Mouse (Mus musculus) liver, embryonic 11.5 days (tissue): ENCODE data around the gene Hirip3. TPM values are rescaled to one million over a fixed set of nuclear protein-coding genes. Genes with fewer than 3 reads are reported as not detected.

Source experiments
- ATAC-seq: fragments of 200-750 bp; cut with Nextera tagmentation; replicated peaks from 2 replicates; pipeline ENCODE4 v1.8.0; 2017; ENCODE audit warnings: moderate number of reproducible peaks, mild to moderate bottlenecking, moderate TSS enrichment, moderate library complexity; ENCODE audit not compliant: low FRiP score
- DNase-seq: peaks from one replicate; pipeline ENCODE4 v3.0.0-alpha.2; 2017; ENCODE audit warnings: low spot score
- H3K27ac ChIP-seq: fragments of 300-500 bp; sonication (generic); 2 replicates; pipeline ENCODE4 v1.5.1; 2014; ENCODE audit warnings: mild to moderate bottlenecking, low read depth, low read length, control low read depth
- H3K27me3 ChIP-seq: fragments of 300-500 bp; sonication (generic); replicated peaks from 2 replicates; pipeline ENCODE4 v1.6.1; 2014; ENCODE audit warnings: low read length, mixed read lengths; ENCODE audit not compliant: control insufficient read depth, insufficient read depth
- H3K36me3 ChIP-seq: fragments of 300-500 bp; sonication (generic); 2 replicates; pipeline ENCODE4 v1.6.1; 2014; ENCODE audit warnings: mild to moderate bottlenecking, low read length, moderate library complexity, mixed read lengths; ENCODE audit not compliant: control insufficient read depth, insufficient read depth
- H3K4me1 ChIP-seq: fragments of 300-500 bp; sonication (generic); replicated peaks from 2 replicates; pipeline ENCODE4 v1.6.1; 2014; ENCODE audit warnings: low read length, mixed read lengths; ENCODE audit not compliant: control insufficient read depth, insufficient read depth
- H3K4me2 ChIP-seq: fragments of 300-500 bp; sonication (generic); 2 replicates; pipeline ENCODE4 v1.6.1; 2014; ENCODE audit warnings: mild to moderate bottlenecking, control low read depth, moderate library complexity
- H3K4me3 ChIP-seq: fragments of 300-500 bp; sonication (generic); 2 replicates; pipeline ENCODE4 v1.5.1; 2014; ENCODE audit warnings: low read depth, low read length, control low read depth
- H3K9ac ChIP-seq: fragments of 300-500 bp; sonication (generic); 2 replicates; pipeline ENCODE4 v1.6.1; 2014; ENCODE audit warnings: low read depth, low read length, control low read depth
- H3K9me3 ChIP-seq: fragments of 300-500 bp; sonication (generic); 2 replicates; pipeline ENCODE4 v1.6.1; 2016; ENCODE audit warnings: low read length, inconsistent platforms, mixed read lengths; ENCODE audit not compliant: control insufficient read depth
- WGBS: fragments of 180-500 bp; shearing (Covaris S2); extraction: QIAGEN DNeasy Blood & Tissue Kit; methylation state at CpG from one replicate; pipeline ENCODE4 v1.1.7; 2014; 5-methylcytosine and 5-hydroxymethylcytosine counted together
- polyA plus RNA-seq: library from polyadenylated mRNA; unstranded; fragments of >200 nt; fragmentation: Nextera tagmentation; extraction: Ambion mirVana; gene quantifications from 2 replicates; pipeline ENCODE4 v1.2.1, GENCODE M21; 2014

The Hirip3 gene
- polyA plus RNA-seq, 1 experiment from 2014 or later: 24.6 TPM

DNA sequence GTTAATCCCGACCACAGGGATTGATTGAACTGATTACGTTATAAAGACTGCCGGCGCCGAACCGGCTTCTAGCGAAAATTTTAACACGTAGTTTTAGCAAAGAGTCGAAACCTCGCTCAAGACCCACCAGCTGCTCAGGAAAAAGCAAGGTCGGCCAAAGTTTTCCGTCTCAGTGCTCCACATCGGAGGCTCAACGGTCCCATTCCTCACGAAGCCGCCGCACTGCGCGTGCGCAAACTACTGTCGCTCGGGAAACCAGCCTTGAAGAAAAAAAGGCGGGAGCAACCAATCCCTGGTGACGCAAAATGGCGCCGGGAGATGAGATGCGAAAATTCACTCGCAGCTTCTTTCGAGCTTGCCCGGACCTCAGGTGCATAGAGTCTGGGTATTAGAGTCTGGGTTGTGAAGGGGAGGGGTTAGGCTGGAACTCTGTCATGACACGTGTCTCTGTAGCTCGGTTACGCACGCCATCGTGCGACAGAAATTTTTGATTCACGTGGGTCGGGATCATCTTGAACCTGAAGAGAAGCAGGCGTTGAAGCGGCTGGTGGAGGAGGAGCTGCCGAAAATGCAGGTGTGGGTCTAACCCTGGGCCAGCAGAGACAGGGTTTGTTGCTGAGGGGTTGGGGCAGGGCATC is 494 bp downstream of the Hirip3 start, which contains the start of gene Ino80e:
TSS of gene Ino80e (minus strand) at position 231 of the 638 bp plus-strand sequence.
- H3K27ac ChIP-seq: peak within 1 kb of the TSS; percentile 67; the same call in 1 of the 2 replicates
- under 1% methylated on average over 41 of the region's 41 CpGs for WGBS
- H3K36me3 ChIP-seq: peaks cover 35% of the 10 kb centered on the region
- H3K4me3 ChIP-seq: peak within 1 kb of the TSS; percentile 79
- H3K27me3 ChIP-seq: no peaks in the 10 kb centered on the region
- ATAC-seq (peak; percentile 69), DNase-seq (peak; percentile 90)
- peak within 1 kb of the TSS; percentile 80 for H3K9ac ChIP-seq
- peak within 1 kb of the TSS; percentile 73 for H3K4me2 ChIP-seq
- H3K4me1 ChIP-seq: peaks cover 23% of the 10 kb centered on the region
- no peaks in the 10 kb centered on the region for H3K9me3 ChIP-seq

DNA sequence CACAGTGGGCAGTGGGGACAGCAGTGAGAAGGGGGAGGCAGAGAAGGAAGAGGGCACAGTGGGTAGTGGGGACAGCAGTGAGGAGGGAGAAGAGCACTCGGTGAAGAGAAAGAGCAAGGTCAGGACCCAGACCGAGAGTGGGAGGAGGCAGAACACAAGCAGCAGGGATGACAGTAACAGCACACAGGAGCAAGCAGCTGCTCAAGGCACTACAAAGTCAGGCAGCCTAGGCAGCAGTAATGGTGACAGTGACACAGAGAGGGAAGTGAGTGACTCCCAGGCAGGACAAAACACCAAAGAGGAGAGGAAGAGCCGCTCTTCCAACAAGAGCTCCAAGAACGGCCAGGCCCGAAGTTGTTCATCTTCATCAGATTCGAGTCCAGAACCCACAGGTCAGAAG is 2.0 kb downstream of the Hirip3 start:
- Histone ChIP-seq H3K4me1 (peaks cover 23% of the 10 kb centered on the region), H3K4me3 (peak overlapping the region; percentile 79), H3K4me2 (peak overlapping the region; percentile 73), H3K9ac (peak overlapping the region; percentile 80), H3K9me3 (no peaks in the 10 kb centered on the region), H3K36me3 (peaks cover 27% of the 10 kb centered on the region), H3K27ac (peak overlapping the region; percentile 21; the same call in 1 of the 2 replicates), H3K27me3 (no peaks in the 10 kb centered on the region)
- 68% methylated on average over 6 of the region's 6 CpGs for WGBS
- ATAC-seq: no peak
- no peak for DNase-seq

DNA sequence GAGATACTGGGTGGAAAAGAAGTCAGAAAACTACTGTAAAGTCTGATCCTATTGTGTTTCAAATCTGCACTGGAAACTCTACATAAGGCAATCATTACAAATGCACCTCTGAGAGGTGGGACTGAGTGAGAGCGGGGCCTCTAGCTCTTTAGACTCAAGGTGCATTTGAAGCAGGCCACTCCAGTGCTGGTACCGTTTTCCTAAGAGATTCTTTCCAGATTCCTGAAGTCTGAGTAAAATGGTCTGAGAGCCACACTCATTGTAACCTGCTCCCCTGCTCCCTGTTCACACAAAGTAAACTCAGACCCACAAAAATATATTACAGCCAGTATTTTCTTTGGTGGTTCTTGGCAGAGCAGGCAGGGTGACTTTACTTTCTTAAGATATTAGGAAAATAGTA is 5.8 kb downstream of the Hirip3 start:
- WGBS: 92% methylated on average over 2 of the region's 2 CpGs
- no peak overlapping the region for H3K9ac ChIP-seq

DNA sequence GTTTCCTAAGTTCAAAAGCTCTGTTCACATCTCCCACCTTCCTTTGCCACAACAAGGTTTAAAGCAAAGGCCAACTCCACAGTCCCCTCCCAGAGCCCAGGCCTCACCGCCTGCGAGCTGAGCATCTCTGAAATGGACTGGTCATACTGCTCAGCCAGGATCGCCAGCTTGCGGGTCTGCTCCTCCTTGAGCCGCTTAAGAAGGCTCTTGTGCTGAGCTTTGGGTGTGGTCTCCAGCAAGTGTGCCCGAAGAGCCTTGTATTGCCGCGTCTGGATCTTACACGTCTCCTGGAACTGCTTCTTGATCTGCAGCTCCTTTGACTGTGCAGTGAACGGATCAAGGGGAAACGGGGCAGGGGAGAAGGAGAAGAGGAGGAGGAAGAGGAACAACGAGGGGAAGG is 6.2 kb downstream of the Hirip3 start:
- H3K27me3 ChIP-seq: no peaks in the 10 kb centered on the region
- H3K9ac ChIP-seq: no peak overlapping the region
- peaks cover 56% of the 10 kb centered on the region for H3K36me3 ChIP-seq
- DNase-seq: no peak
- 89% methylated on average over 12 of the region's 12 CpGs for WGBS
- H3K4me1 ChIP-seq: peaks cover 14% of the 10 kb centered on the region
- ATAC-seq: no peak
- no peaks in the 10 kb centered on the region for H3K9me3 ChIP-seq
- no peak overlapping the region for H3K4me3 ChIP-seq
- no peak overlapping the region for H3K4me2 ChIP-seq
- H3K27ac ChIP-seq: no peak overlapping the region

More for the DNA sequence above, 5.8 kb downstream of the Hirip3 start:
- Histone ChIP-seq H3K4me2 (no peak overlapping the region), H3K27ac (no peak overlapping the region), H3K9me3 (no peaks in the 10 kb centered on the region), H3K4me1 (peaks cover 16% of the 10 kb centered on the region), H3K36me3 (peaks cover 52% of the 10 kb centered on the region), H3K27me3 (no peaks in the 10 kb centered on the region), H3K4me3 (no peak overlapping the region)
- no peak for DNase-seq
- no peak for ATAC-seq

DNA sequence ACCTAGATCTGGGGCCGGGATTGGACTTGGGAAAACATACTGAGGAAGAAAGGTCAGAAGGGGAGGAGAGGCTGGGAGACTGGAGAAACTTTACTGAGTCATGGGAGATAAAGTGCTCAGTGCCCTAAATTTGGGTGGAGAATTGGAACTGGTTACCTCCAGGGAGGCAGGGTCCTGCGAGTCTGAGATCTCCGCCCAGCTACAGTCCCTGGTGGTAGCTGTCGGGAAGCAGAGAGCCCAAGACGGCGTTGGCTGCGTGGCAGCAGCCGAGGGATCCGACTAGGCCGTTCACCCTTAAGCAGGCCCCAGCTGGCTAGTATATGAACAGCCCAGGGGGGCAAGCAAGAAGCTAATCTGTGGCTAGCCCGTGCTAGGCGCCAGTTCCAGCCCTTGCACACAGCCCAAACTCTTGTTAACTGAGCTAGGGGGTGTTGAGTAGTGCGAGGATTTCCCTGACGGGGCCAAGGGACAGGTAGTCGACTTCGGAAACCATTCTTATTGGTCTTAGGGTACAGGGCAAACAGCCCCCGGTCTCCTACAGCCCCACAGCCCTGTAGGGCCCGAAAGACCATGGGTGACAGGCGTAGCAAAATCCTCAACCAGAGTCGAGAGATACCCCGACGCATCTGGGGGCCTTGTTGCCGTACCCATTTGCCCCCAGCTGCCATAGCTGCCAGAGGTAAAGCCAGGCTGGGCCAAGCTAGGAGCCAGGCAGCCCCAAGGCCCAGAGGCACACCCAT is 8.2 kb downstream of the Hirip3 start:
- H3K27ac ChIP-seq: no peak overlapping the region
- no peaks in the 10 kb centered on the region for H3K27me3 ChIP-seq
- H3K36me3 ChIP-seq: peaks cover 66% of the 10 kb centered on the region
- H3K4me1 ChIP-seq: no peaks in the 10 kb centered on the region
- no peak overlapping the region for H3K4me2 ChIP-seq
- H3K9ac ChIP-seq: no peak overlapping the region
- no peaks in the 10 kb centered on the region for H3K9me3 ChIP-seq
- no peak for DNase-seq
- WGBS: 90% methylated on average over 23 of the region's 23 CpGs
- H3K4me3 ChIP-seq: no peak overlapping the region
- no peak for ATAC-seq

DNA sequence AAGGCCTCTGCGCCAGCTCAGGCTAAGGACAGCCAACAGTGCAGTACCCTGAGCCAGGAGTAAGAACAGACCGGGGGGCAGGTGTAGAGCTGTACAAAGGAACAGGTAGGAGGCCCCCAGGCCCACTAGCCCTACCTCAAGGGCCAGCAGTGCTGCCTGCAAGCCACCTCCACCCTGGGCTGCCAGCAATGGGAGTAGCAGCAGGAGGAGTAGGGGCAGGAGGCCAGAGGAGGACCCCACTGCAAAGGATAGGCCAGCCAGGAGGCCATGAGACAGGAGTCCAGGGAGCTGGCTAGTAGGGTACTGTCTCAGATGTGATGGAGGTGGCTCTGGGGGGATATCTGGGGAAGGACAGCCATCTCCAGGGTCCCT is 8.7 kb downstream of the Hirip3 start:
- Histone ChIP-seq H3K9ac (no peak overlapping the region), H3K9me3 (no peaks in the 10 kb centered on the region), H3K4me1 (no peaks in the 10 kb centered on the region), H3K27me3 (no peaks in the 10 kb centered on the region), H3K27ac (no peak overlapping the region), H3K36me3 (peaks cover 69% of the 10 kb centered on the region), H3K4me2 (no peak overlapping the region), H3K4me3 (no peak overlapping the region)
- DNase-seq (no peak), ATAC-seq (no peak)
- WGBS: 88% methylated on average over 2 of the region's 2 CpGs

DNA sequence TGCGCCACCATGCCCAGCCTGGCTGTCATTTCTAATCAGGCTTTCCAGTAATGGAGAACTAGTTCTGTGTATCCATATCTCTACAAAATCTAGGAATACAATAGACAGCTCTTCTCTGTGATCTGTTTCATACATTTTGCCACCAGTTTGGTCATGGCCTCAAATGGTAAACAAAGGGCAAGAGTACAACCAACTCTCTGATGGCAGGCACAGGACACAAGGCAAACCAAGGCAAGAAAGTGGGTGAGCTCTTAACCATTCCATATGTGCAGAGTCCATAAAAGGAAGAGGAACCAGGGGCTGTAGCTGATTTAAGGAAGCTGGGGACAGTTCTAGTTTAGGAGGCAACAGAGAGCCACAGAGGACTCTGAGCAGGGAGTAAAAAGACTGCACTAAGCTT is 15.5 kb downstream of the Hirip3 start:
- ATAC-seq (no peak), DNase-seq (no peak)
- no peak overlapping the region; the same call in 1 of the 2 replicates for H3K27ac ChIP-seq
- no peak overlapping the region for H3K4me3 ChIP-seq
- no peak overlapping the region for H3K9ac ChIP-seq
- H3K4me2 ChIP-seq: no peak overlapping the region
- no peaks in the 10 kb centered on the region for H3K27me3 ChIP-seq
- no peaks in the 10 kb centered on the region for H3K9me3 ChIP-seq
- peaks cover 66% of the 10 kb centered on the region for H3K36me3 ChIP-seq
- peaks cover 13% of the 10 kb centered on the region for H3K4me1 ChIP-seq
- WGBS: 100% methylated on average over 1 of the region's 1 CpGs

DNA sequence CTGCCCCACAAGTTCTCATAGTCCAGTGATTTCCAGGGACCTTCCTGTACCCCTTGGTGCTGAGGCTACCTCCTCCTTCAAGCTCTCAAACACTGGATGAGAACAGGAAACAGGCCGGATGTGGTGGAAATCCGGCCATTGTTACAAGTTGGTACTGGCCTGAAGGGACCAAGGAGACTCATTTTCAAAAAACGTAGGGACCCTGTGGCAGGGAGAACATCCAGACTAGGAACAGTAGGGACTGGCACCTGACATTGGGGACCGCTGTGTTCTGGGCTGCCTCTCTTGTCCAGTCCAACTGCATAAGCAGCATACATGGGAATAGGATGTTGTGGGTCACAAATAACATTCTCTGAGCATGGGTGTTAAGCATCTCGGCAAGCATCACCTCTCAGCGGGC is 19.3 kb downstream of the Hirip3 start:
- Histone ChIP-seq H3K27me3 (no peaks in the 10 kb centered on the region), H3K9me3 (no peaks in the 10 kb centered on the region), H3K4me1 (peaks cover 29% of the 10 kb centered on the region), H3K9ac (0 out of 2 replicates have a peak overlapping the region, but pooled peaks have one; percentile 16), H3K36me3 (peaks cover 33% of the 10 kb centered on the region), H3K4me2 (peak overlapping the region; percentile 100), H3K27ac (peak overlapping the region; percentile 28; the same call in 1 of the 2 replicates), H3K4me3 (no peak overlapping the region; the same call in 1 of the 2 replicates)
- DNase-seq (no peak), ATAC-seq (no peak)
- 58% methylated on average over 6 of the region's 6 CpGs for WGBS
